Mouse (Mus musculus) small intestine, adult 2 months (tissue): Measurements from ENCODE around the gene Plekha1.

Experiments
- CTCF ChIP-seq: fragments of 200-500 bp; IDR thresholded peaks from 2 replicates; pipeline ENCODE4 v1.5.1; 2012; ENCODE audit warnings: low read depth, mild to moderate bottlenecking, control low read depth, inconsistent platforms, low read length, moderate library complexity, mixed read lengths; ENCODE audit not compliant: insufficient replicate concordance, insufficient read length; ENCODE audit errors: extremely low read depth
- POLR2A ChIP-seq: fragments of 200-500 bp; IDR thresholded peaks from 2 replicates; pipeline ENCODE4 v1.6.1; 2012; ENCODE audit warnings: low read depth, mild to moderate bottlenecking, control low read depth, inconsistent platforms, low read length, moderate library complexity

DNA sequence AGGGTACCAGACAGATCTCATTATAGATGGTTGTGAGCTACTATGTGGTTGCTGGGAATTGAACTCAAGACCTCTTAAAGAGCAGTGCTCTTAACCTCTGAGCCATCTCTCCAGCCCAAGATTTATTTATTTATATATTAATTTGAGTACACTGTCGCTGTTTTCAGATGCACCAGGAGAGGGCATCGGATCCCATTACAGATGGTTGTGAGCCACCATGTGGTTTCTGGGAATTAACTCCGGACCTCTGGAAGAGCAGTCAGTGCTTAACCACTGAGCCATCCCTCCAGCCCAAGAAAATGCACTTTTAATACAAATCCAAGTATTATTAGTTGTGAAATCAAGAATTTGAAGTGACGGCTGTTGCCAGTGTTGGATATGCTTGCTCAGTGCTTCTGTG is 32.8 kb downstream of the Plekha1 start:
- TF ChIP-seq CTCF (no peak; the same call in 1 of the 2 replicates), POLR2A (no peak)
